Mouse (Mus musculus): ENCODE results near the gene Tmub2.

- TF ChIP-seq CTCF (IDR thresholded peaks at IDR 0.05; ENCODE audit: low read depth) (no peak), EP300 (IDR thresholded peaks at IDR 0.05; ENCODE audit: low read depth) (no peak)
Measured at GRCm38 (mm10) chr11:102308104-102308503, 23.4 kb downstream of the Tmub2 start.
